Mouse (Mus musculus): ENCODE results near the gene Cfl1. TPM values are rescaled to one million over a fixed set of nuclear protein-coding genes. Genes with fewer than 3 reads are reported as not detected.

Gene Cfl1
- total and polyA plus RNA-seq, 3 experiments = 818 to 1,768 (median 999) TPM

- TF ChIP-seq TCF12 (IDR thresholded peaks at IDR 0.05; ENCODE audit: low read depth, low read length) (no peak), NRF1 (IDR thresholded peaks at IDR 0.05; ENCODE audit: low read depth, low read length) (peak; percentile 35; the same call in 1 of the 2 replicates), KAT2A (IDR thresholded peaks at IDR 0.05; ENCODE audit: insufficient replicate concordance, low read length) (no peak), ETS1 (conservative IDR thresholded peaks at IDR 0.05; ENCODE audit: low read depth, low read length) (no peak), ELF1 (IDR thresholded peaks at IDR 0.05; ENCODE audit: low read depth, low read length) (no peak; the same call in 1 of the 2 replicates), NELFE (IDR thresholded peaks at IDR 0.05; ENCODE audit: low read depth, low read length) (peak; percentile 63; the same call in 1 of the 2 replicates), SMC3 (IDR thresholded peaks at IDR 0.05; ENCODE audit: low read depth, low read length) (peak; percentile 89), CHD1 (IDR thresholded peaks at IDR 0.05; ENCODE audit: low read depth, low read length) (no peak), MYC (IDR thresholded peaks at IDR 0.05; ENCODE audit: low read depth, low read length) (0 out of 2 replicates have a peak, but pooled peaks have one; percentile 25), MAFK (IDR thresholded peaks at IDR 0.05; ENCODE audit: insufficient replicate concordance, low read length) (no peak)
Observed at GRCm38 (mm10) chr19:5529325-5530137, 39.3 kb downstream of the Cfl1 start (continued).

GRCm38 (mm10) chr19:5530138-5530524, 39.9 kb downstream of the Cfl1 start:
- Histone ChIP-seq H3K4me1 (ENCODE audit: control insufficient read depth in 1 of 2, insufficient read depth in 2 of 2) (peaks cover 10 to 33% of the 10 kb centered on the region in 2 experiments), H3K79me2 (replicated peaks; ENCODE audit: control insufficient read depth, extremely low read depth, insufficient read depth, poor library complexity, severe bottlenecking) (no peaks in the 10 kb centered on the region), H3K27me3 (replicated peaks) (peaks cover 18% of the 10 kb centered on the region), H3K27ac (ENCODE audit: insufficient read depth, low read depth) (no peak overlapping the region), H3K36me3 (replicated peaks in 1 of 2; ENCODE audit: control insufficient read depth in 1 of 2, insufficient read depth in 1 of 2, low read length in 1 of 2) (no peaks in the 10 kb centered on the region), H3K9me3 (replicated peaks; ENCODE audit: low read length) (no peaks in the 10 kb centered on the region), H3K9ac (ENCODE audit: insufficient read depth, low read depth) (no peak overlapping the region), H3K4me3 (replicated peaks in 1 of 3; ENCODE audit: low read depth in 2 of 3, low read length in 2 of 3, poor library complexity in 1 of 3) (no peak overlapping the region), H3K4me2 (ENCODE audit: insufficient read depth, low read depth, poor library complexity, severe bottlenecking) (peak overlapping the region; percentile 100; the same call in 1 of the 2 replicates)
- TF ChIP-seq CHD2 (IDR thresholded peaks at IDR 0.05; ENCODE audit: low read length) = no peak
- no peak for TF ChIP-seq UBTF (IDR thresholded peaks at IDR 0.05; ENCODE audit: low read depth, low read length)
- no peak for TF ChIP-seq TCF12 (IDR thresholded peaks at IDR 0.05; ENCODE audit: low read depth, low read length)
- no peak for TF ChIP-seq JUN (IDR thresholded peaks at IDR 0.05; ENCODE audit: insufficient read depth, low read depth, low read length)
- no peak for TF ChIP-seq ZNF384 (IDR thresholded peaks at IDR 0.05; ENCODE audit: low read depth, low read length)
- no peak for TF ChIP-seq BHLHE40 (IDR thresholded peaks at IDR 0.05; ENCODE audit: low read depth, low read length)
- no peak for TF ChIP-seq MYC (IDR thresholded peaks at IDR 0.05; ENCODE audit: low read depth, low read length)
- in situ Hi-C loops (cut with MboI; ENCODE audit: low pct_ligation_motif_present, low pct_unique_long_range_greater_than_20kb, low sequenced_read_pairs) = no loop called here
- no peak for DNase-seq (ENCODE audit: extremely low read depth)
- dilution Hi-C loops (cut with MboI; ENCODE audit: extremely low pct_ligation_motif_present, extremely low pct_unique_long_range_greater_than_20kb, low sequenced_read_pairs) = no loop called here

DNA sequence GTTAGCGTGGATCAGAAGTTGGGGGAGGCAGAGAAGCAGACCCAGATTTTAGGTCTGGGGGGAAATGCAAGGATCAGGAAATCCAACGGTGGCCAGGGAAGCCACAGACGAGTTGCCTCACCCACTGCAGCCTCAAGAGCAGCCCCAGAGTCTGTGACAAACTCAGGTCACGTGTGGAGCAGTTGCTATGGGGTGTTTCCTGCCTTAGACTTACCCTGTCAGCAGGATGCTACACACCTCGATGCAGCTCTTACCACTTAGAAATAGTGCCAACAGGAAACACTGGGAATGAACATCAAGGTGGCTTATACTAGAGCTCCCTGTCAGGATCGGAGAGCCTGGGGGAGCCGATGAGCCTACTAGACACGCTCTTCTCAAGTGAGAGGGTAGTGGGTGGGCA, 42.3 kb downstream of the Cfl1 start:
- H3K27me3 ChIP-seq (replicated peaks) = peaks cover 21% of the 10 kb centered on the region
- H3K36me3 ChIP-seq (replicated peaks in 1 of 2; ENCODE audit: control insufficient read depth in 1 of 2, insufficient read depth in 1 of 2, low read length in 1 of 2) = no peaks in the 10 kb centered on the region
- in situ Hi-C loops (cut with MboI; ENCODE audit: low pct_ligation_motif_present, low pct_unique_long_range_greater_than_20kb, low sequenced_read_pairs) (no loop called here), dilution Hi-C loops (cut with MboI; ENCODE audit: extremely low pct_ligation_motif_present, extremely low pct_unique_long_range_greater_than_20kb, low sequenced_read_pairs) (no loop called here)
- DNase-seq (ENCODE audit: extremely low read depth) = no peak
- no peaks in the 10 kb centered on the region for H3K9me3 ChIP-seq (replicated peaks; ENCODE audit: low read length)
- H3K79me2 ChIP-seq (replicated peaks; ENCODE audit: control insufficient read depth, extremely low read depth, insufficient read depth, poor library complexity, severe bottlenecking) = no peaks in the 10 kb centered on the region
- no peak overlapping the region for H3K9ac ChIP-seq (ENCODE audit: insufficient read depth, low read depth)
- no peak overlapping the region for H3K27ac ChIP-seq (ENCODE audit: insufficient read depth, low read depth)
- H3K4me1 ChIP-seq (ENCODE audit: control insufficient read depth in 1 of 2, insufficient read depth in 2 of 2) = peaks cover 3 to 20% of the 10 kb centered on the region in 2 experiments; a peak in 3 of 4 replicates
- TF ChIP-seq USF1 (IDR thresholded peaks at IDR 0.05; ENCODE audit: low read depth, low read length) (no peak), CHD1 (IDR thresholded peaks at IDR 0.05; ENCODE audit: low read depth, low read length) (no peak), E2F4 (IDR thresholded peaks at IDR 0.05; ENCODE audit: insufficient replicate concordance, low read depth, low read length) (no peak), CHD2 (IDR thresholded peaks at IDR 0.05; ENCODE audit: low read length) (no peak), RCOR1 (conservative IDR thresholded peaks at IDR 0.05; ENCODE audit: low read depth, low read length) (no peak), JUND (conservative IDR thresholded peaks at IDR 0.05; ENCODE audit: low read depth, low read length) (no peak), NELFE (IDR thresholded peaks at IDR 0.05; ENCODE audit: low read depth, low read length) (no peak), POLR2AphosphoS2 (IDR thresholded peaks at IDR 0.05; ENCODE audit: low read depth, low read length) (no peak), TCF12 (IDR thresholded peaks at IDR 0.05; ENCODE audit: low read depth, low read length) (no peak), UBTF (IDR thresholded peaks at IDR 0.05; ENCODE audit: low read depth, low read length) (no peak), IRF4 (IDR thresholded peaks at IDR 0.05; ENCODE audit: low read depth, low read length) (no peak), RAD21 (IDR thresholded peaks at IDR 0.05; ENCODE audit: low read depth, low read length) (no peak), ZNF384 (IDR thresholded peaks at IDR 0.05; ENCODE audit: low read depth, low read length) (no peak)
- H3K4me3 ChIP-seq (replicated peaks in 1 of 3; ENCODE audit: low read depth in 2 of 3, low read length in 2 of 3, poor library complexity in 1 of 3) = no peak overlapping the region
- no peak overlapping the region for H3K4me2 ChIP-seq (ENCODE audit: insufficient read depth, low read depth, poor library complexity, severe bottlenecking)
